Mouse (Mus musculus) splenic B cell, adult 2 months (primary cell): ENCODE measurements around the gene Mcemp1.

Experiments used
- DNase-seq: peaks from one replicate; pipeline ENCODE4 v3.0.0-alpha.2; 2011; ENCODE audit warnings: low read depth, low spot score
- H3K27me3 ChIP-seq: 2 replicates; pipeline ENCODE4 v1.6.1; 2012; ENCODE audit warnings: mild to moderate bottlenecking, low read length, moderate library complexity, mixed read lengths; ENCODE audit not compliant: control insufficient read depth, poor library complexity, insufficient read depth, severe bottlenecking
- H3K36me3 ChIP-seq: 2 replicates; pipeline ENCODE4 v1.6.1; 2012; ENCODE audit warnings: mild to moderate bottlenecking, low read length, moderate library complexity, mixed read lengths; ENCODE audit not compliant: control insufficient read depth, poor library complexity, insufficient read depth, severe bottlenecking

The Mcemp1 gene

GRCm38 (mm10) chr8:3654726-3655508 lies 10.6 kb upstream of the Mcemp1 start:
- H3K27me3 ChIP-seq, result no peaks in the 10 kb centered on the region
- no peak for DNase-seq

GRCm38 (mm10) chr8:3655526-3655925 lies 10.0 kb upstream of the Mcemp1 start, which contains the start of gene Retn:
Gene Retn (plus strand): TSS chr8:3655770.
- H3K27me3 ChIP-seq, result no peaks in the 10 kb centered on the region
- no peak for DNase-seq
- H3K36me3 ChIP-seq, result no peaks in the 10 kb centered on the region

More at GRCm38 (mm10) chr8:3654726-3655508, 10.6 kb upstream of the Mcemp1 start:
- no peaks in the 10 kb centered on the region for H3K36me3 ChIP-seq

GRCm38 (mm10) chr8:3656725-3657381 lies 8.7 kb upstream of the Mcemp1 start:
- no peaks in the 10 kb centered on the region for H3K36me3 ChIP-seq
- H3K27me3 ChIP-seq, result no peaks in the 10 kb centered on the region
- no peak for DNase-seq

GRCm38 (mm10) chr8:3660889-3661288 lies 4.7 kb upstream of the Mcemp1 start:
- DNase-seq, result peak; percentile 48
- H3K36me3 ChIP-seq, result no peaks in the 10 kb centered on the region
- no peaks in the 10 kb centered on the region for H3K27me3 ChIP-seq

GRCm38 (mm10) chr8:3664405-3664804 lies 1.1 kb upstream of the Mcemp1 start:
- DNase-seq, result peak; percentile 63

GRCm38 (mm10) chr8:3670388-3670787 lies 4.8 kb downstream of the Mcemp1 start:
- Histone ChIP-seq H3K36me3 (no peaks in the 10 kb centered on the region), H3K27me3 (no peaks in the 10 kb centered on the region)
- DNase-seq, result peak; percentile 74

More at GRCm38 (mm10) chr8:3664405-3664804, 1.1 kb upstream of the Mcemp1 start:
- H3K27me3 ChIP-seq, result no peaks in the 10 kb centered on the region
- H3K36me3 ChIP-seq, result no peaks in the 10 kb centered on the region

- Histone ChIP-seq H3K27me3 (no peaks in the 10 kb centered on the region), H3K36me3 (no peaks in the 10 kb centered on the region)
- DNase-seq, result peak; percentile 93
Observed at GRCm38 (mm10) chr8:3671980-3672491, 6.5 kb downstream of the Mcemp1 start, which contains the start of gene Fcor. Gene Fcor (minus strand): TSS chr8:3672362.

GRCm38 (mm10) chr8:3674671-3675070 lies 9.1 kb downstream of the Mcemp1 start:
- DNase-seq, result no peak
- Histone ChIP-seq H3K27me3 (no peaks in the 10 kb centered on the region), H3K36me3 (peaks cover 5% of the 10 kb centered on the region)

- peaks cover 8% of the 10 kb centered on the region for H3K36me3 ChIP-seq
- DNase-seq, result peak; percentile 97
- no peaks in the 10 kb centered on the region for H3K27me3 ChIP-seq
Observed at GRCm38 (mm10) chr8:3676131-3676992, 10.8 kb downstream of the Mcemp1 start, which contains the start of gene Trappc5. Gene Trappc5 (plus strand): TSS chr8:3676299.

GRCm38 (mm10) chr8:3676993-3677579 lies 11.5 kb downstream of the Mcemp1 start:
- DNase-seq, result peak; percentile 38
- Histone ChIP-seq H3K27me3 (no peaks in the 10 kb centered on the region), H3K36me3 (peaks cover 11% of the 10 kb centered on the region)

- no peaks in the 10 kb centered on the region for H3K27me3 ChIP-seq
- H3K36me3 ChIP-seq, result peaks cover 19% of the 10 kb centered on the region
- no peak for DNase-seq
Observed at GRCm38 (mm10) chr8:3678831-3679230, 13.3 kb downstream of the Mcemp1 start.

GRCm38 (mm10) chr8:3679236-3679635 lies 13.7 kb downstream of the Mcemp1 start:
- H3K27me3 ChIP-seq, result no peaks in the 10 kb centered on the region
- peaks cover 19% of the 10 kb centered on the region for H3K36me3 ChIP-seq
- no peak for DNase-seq

GRCm38 (mm10) chr8:3679656-3680055 lies 14.1 kb downstream of the Mcemp1 start:
- no peak for DNase-seq
- H3K36me3 ChIP-seq, result peaks cover 19% of the 10 kb centered on the region
- H3K27me3 ChIP-seq, result no peaks in the 10 kb centered on the region

- H3K27me3 ChIP-seq, result no peaks in the 10 kb centered on the region
- no peak for DNase-seq
- H3K36me3 ChIP-seq, result peaks cover 21% of the 10 kb centered on the region
Observed at GRCm38 (mm10) chr8:3682435-3682834, 16.9 kb downstream of the Mcemp1 start.
